Mouse (Mus musculus) kidney, embryonic 14.5 days (tissue): Measurements from ENCODE around the gene 2010109A12Rik. TPM values are rescaled to one million over a fixed set of nuclear protein-coding genes. Genes with fewer than 3 reads are reported as not detected.

Experiments
- ATAC-seq: fragments of 200-750 bp; cut with Nextera tagmentation; 2 replicates; pipeline ENCODE4 v1.8.0; 2017; ENCODE audit warnings: moderate number of reproducible peaks, mild to moderate bottlenecking, moderate TSS enrichment, moderate library complexity; ENCODE audit not compliant: low FRiP score, low TSS enrichment
- H3K27ac ChIP-seq: fragments of 300-500 bp; sonication (generic); 2 replicates; pipeline ENCODE4 v1.5.1; 2014; ENCODE audit warnings: low read depth, mild to moderate bottlenecking, low read length, moderate library complexity, mixed read lengths
- H3K27me3 ChIP-seq: fragments of 300-500 bp; sonication (generic); 2 replicates; pipeline ENCODE4 v1.6.1; 2014; ENCODE audit warnings: mild to moderate bottlenecking, low read length; ENCODE audit not compliant: control insufficient read depth, insufficient read depth
- H3K36me3 ChIP-seq: fragments of 300-500 bp; sonication (generic); 2 replicates; pipeline ENCODE4 v1.6.1; 2014; ENCODE audit warnings: low read length, mixed read lengths; ENCODE audit not compliant: control insufficient read depth, insufficient read depth
- H3K4me1 ChIP-seq: fragments of 300-500 bp; sonication (generic); 2 replicates; pipeline ENCODE4 v1.6.1; 2014; ENCODE audit warnings: low read length, mixed read lengths; ENCODE audit not compliant: control insufficient read depth, insufficient read depth
- H3K4me2 ChIP-seq: fragments of 300-500 bp; sonication (generic); replicated peaks from 2 replicates; pipeline ENCODE4 v1.6.1; 2014; ENCODE audit warnings: low read depth, mild to moderate bottlenecking, low read length
- H3K4me3 ChIP-seq: fragments of 300-500 bp; sonication (generic); 2 replicates; pipeline ENCODE4 v1.5.1; 2014; ENCODE audit warnings: mild to moderate bottlenecking, low read length
- H3K9ac ChIP-seq: fragments of 300-500 bp; sonication (generic); 2 replicates; pipeline ENCODE4 v1.6.1; 2014; ENCODE audit warnings: low read depth, mild to moderate bottlenecking, low read length, moderate library complexity
- H3K9me3 ChIP-seq: fragments of 300-500 bp; sonication (generic); 2 replicates; pipeline ENCODE4 v1.6.1; 2016; ENCODE audit warnings: low read length; ENCODE audit not compliant: control insufficient read depth
- WGBS: fragments of 180-500 bp; shearing (Covaris S2); extraction: QIAGEN DNeasy Blood & Tissue Kit; methylation state at CpG from one replicate; pipeline ENCODE4 v1.1.7; 2014; 5-methylcytosine and 5-hydroxymethylcytosine counted together
- polyA plus RNA-seq: library from polyadenylated mRNA; unstranded; fragments of >200 nt; fragmentation: Nextera tagmentation; extraction: Ambion mirVana; gene quantifications from 2 replicates; pipeline ENCODE4 v1.2.1, GENCODE M21; 2014

The 2010109A12Rik gene
- polyA plus RNA-seq, 1 experiment from 2014 or later, result 1.1 TPM

GRCm38 (mm10) chr5:93236541-93236940 lies 30.2 kb downstream of the 2010109A12Rik start:
- H3K27me3 ChIP-seq, result no peaks in the 10 kb centered on the region
- ATAC-seq, result no peak
- no peaks in the 10 kb centered on the region for H3K4me1 ChIP-seq
- H3K27ac ChIP-seq, result no peak overlapping the region
- no peaks in the 10 kb centered on the region for H3K36me3 ChIP-seq
- no peak overlapping the region for H3K4me3 ChIP-seq
- H3K9ac ChIP-seq, result no peak overlapping the region
- no peak overlapping the region for H3K4me2 ChIP-seq
- H3K9me3 ChIP-seq, result no peaks in the 10 kb centered on the region
- WGBS, result 85% methylated on average over 4 of the region's 4 CpGs

DNA sequence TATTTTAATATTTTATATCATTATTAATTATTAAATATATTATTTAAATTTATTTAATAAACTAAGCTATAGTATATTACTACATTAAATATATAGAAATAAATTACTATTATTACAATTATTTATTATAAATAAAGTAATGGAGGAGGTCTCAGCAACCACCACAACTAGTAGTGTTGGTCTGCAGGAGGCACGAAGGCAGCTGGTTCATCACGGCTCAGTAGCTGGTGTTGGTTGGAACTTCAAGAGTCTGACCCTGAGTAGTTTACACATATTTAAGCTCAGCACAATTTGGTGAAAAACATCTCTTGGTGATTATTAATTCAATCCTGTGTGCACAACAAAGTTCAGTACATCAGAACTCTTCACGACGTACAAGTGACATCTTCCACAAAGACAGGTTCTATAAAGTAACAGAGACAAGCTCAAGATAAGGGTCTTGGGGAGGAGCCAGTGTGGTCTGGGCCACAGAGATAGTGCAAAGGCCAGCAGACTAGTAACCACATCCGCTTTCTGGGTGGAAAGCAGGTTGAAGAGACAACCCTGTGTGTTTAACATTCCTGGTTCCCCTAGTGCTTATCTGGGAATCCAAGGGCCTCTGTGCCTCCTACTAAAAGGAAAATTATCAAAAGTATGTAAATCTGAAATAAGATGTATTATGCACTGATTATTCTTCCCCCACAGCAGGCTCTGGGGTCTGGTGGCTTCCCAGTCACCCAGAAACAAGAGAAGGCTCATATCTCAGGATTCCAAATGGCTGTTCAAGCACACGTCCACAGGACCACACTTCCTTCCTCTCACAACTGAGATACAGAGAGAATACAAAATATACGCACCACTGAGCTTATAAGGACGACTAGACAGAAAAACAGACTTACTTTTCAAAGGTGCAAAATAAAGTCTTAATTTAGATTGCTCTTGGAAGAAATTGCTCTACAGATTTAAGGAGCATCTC lies 33.5 kb downstream of the 2010109A12Rik start:
- Histone ChIP-seq H3K4me3 (no peak overlapping the region), H3K27ac (no peak overlapping the region), H3K4me1 (no peaks in the 10 kb centered on the region), H3K9me3 (no peaks in the 10 kb centered on the region), H3K9ac (no peak overlapping the region), H3K4me2 (no peak overlapping the region), H3K27me3 (no peaks in the 10 kb centered on the region), H3K36me3 (no peaks in the 10 kb centered on the region)
- ATAC-seq, result no peak
- WGBS, result 80% methylated on average over 8 of the region's 8 CpGs

DNA sequence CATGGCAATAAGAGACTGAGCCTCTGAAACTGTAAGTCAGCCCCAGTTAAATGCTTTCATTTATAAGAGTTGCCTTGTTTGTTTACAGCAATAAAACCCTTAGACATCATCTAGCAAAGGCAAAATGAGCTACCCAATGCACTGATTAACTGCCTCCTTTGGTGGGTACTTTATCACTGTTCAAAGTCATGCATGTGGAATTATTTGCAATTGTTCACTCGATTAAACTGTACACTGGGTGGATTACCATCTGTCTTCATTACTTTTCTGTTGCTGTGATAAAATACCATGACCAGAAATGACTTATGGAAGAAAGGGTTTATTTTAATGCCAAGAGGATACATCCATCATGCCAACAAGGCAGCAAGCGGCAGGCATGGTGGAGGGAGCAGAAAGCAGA lies 39.0 kb downstream of the 2010109A12Rik start:
- Histone ChIP-seq H3K9me3 (no peaks in the 10 kb centered on the region), H3K9ac (no peak overlapping the region), H3K4me2 (no peak overlapping the region), H3K27me3 (no peaks in the 10 kb centered on the region), H3K36me3 (no peaks in the 10 kb centered on the region), H3K4me1 (no peaks in the 10 kb centered on the region), H3K27ac (no peak overlapping the region), H3K4me3 (no peak overlapping the region)
- ATAC-seq, result no peak
- 79% methylated on average over 2 of the region's 2 CpGs for WGBS

GRCm38 (mm10) chr5:93249940-93250578 lies 43.7 kb downstream of the 2010109A12Rik start:
- H3K4me1 ChIP-seq, result no peaks in the 10 kb centered on the region
- no peak for ATAC-seq
- H3K27me3 ChIP-seq, result no peaks in the 10 kb centered on the region
- no peaks in the 10 kb centered on the region for H3K9me3 ChIP-seq
- H3K27ac ChIP-seq, result no peak overlapping the region
- 69% methylated on average over 6 of the region's 6 CpGs for WGBS
- no peak overlapping the region for H3K4me3 ChIP-seq
- no peaks in the 10 kb centered on the region for H3K36me3 ChIP-seq
- no peak overlapping the region for H3K4me2 ChIP-seq
- no peak overlapping the region for H3K9ac ChIP-seq

- Histone ChIP-seq H3K4me2 (no peak overlapping the region), H3K27ac (no peak overlapping the region), H3K36me3 (no peaks in the 10 kb centered on the region), H3K9me3 (no peaks in the 10 kb centered on the region), H3K4me1 (no peaks in the 10 kb centered on the region), H3K4me3 (no peak overlapping the region), H3K27me3 (no peaks in the 10 kb centered on the region), H3K9ac (no peak overlapping the region)
- no peak for ATAC-seq
- WGBS, result 83% methylated on average over 12 of the region's 12 CpGs
Measured at GRCm38 (mm10) chr5:93251001-93251760, 44.9 kb downstream of the 2010109A12Rik start.

- WGBS, result 89% methylated on average over 5 of the region's 5 CpGs
- Histone ChIP-seq H3K4me2 (no peak overlapping the region), H3K9me3 (no peaks in the 10 kb centered on the region), H3K4me3 (no peak overlapping the region), H3K36me3 (no peaks in the 10 kb centered on the region), H3K9ac (no peak overlapping the region), H3K27me3 (no peaks in the 10 kb centered on the region), H3K27ac (no peak overlapping the region), H3K4me1 (no peaks in the 10 kb centered on the region)
- no peak for ATAC-seq
Measured at GRCm38 (mm10) chr5:93255759-93256265, 49.5 kb downstream of the 2010109A12Rik start.

- no peaks in the 10 kb centered on the region for H3K36me3 ChIP-seq
Measured at GRCm38 (mm10) chr5:93256820-93257405, 50.6 kb downstream of the 2010109A12Rik start.

DNA sequence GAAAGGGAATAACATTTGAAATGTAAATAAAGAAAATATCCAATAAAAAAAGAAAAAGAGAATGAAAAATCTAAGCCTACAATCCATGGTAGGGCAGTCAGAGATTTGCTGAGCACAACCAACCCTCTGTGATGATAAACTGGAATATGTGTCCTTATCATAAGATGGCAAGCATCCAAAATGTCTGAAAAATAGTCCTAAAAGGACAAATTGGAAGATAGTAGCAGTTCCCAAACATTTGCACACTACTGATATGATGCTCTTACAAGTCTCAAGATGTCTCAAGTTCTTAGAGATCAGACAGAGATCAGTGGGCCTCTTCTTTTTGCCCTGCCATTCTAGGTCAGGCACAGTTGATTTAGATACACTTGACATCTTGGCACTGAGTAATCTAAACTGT lies 53.0 kb downstream of the 2010109A12Rik start:
- no peaks in the 10 kb centered on the region for H3K27me3 ChIP-seq
- H3K4me1 ChIP-seq, result 0 out of 2 replicates have a peak, but pooled peaks cover 6% of the 10 kb centered on the region
- no peak overlapping the region for H3K4me3 ChIP-seq
- no peak overlapping the region for H3K4me2 ChIP-seq
- no peaks in the 10 kb centered on the region for H3K9me3 ChIP-seq
- ATAC-seq, result no peak
- no peaks in the 10 kb centered on the region for H3K36me3 ChIP-seq
- no peak overlapping the region for H3K27ac ChIP-seq
- no peak overlapping the region for H3K9ac ChIP-seq

More at GRCm38 (mm10) chr5:93256820-93257405, 50.6 kb downstream of the 2010109A12Rik start:
- Histone ChIP-seq H3K9me3 (no peaks in the 10 kb centered on the region), H3K4me3 (no peak overlapping the region), H3K9ac (no peak overlapping the region), H3K4me2 (no peak overlapping the region), H3K27ac (no peak overlapping the region), H3K4me1 (no peaks in the 10 kb centered on the region), H3K27me3 (no peaks in the 10 kb centered on the region)
- ATAC-seq, result no peak
